Mouse (Mus musculus): ENCODE measurements around the gene Usp8. TPM values are rescaled to one million over a fixed set of nuclear protein-coding genes. Genes with fewer than 3 reads are reported as not detected.

The Usp8 gene
- total and polyA plus RNA-seq, 3 experiments, result 21.1 to 34.6 TPM; not detected in 1

Other genes with a start within 250 kb of the Usp8 start
- gene Atp8b4, start 206.7 kb upstream of the Usp8 start, total RNA-seq (2012; rRNA removed), result not detected in 2 replicates
- gene Atp8b4, start 206.7 kb upstream of the Usp8 start, polyA plus RNA-seq (2012; ENCODE audit: insufficient read depth in 1 of 2, insufficient read length in 2 of 2, low read depth in 1 of 2, low replicate concordance in 2 of 2, missing spikeins in 1 of 2), result not detected
- not detected in 2 replicates for gene Slc27a2, start 154.9 kb upstream of the Usp8 start, total RNA-seq (2012; rRNA removed)
- not detected for gene Slc27a2, start 154.9 kb upstream of the Usp8 start, polyA plus RNA-seq (2012; ENCODE audit: insufficient read depth in 1 of 2, insufficient read length in 2 of 2, low read depth in 1 of 2, low replicate concordance in 2 of 2, missing spikeins in 1 of 2)
- gene Hdc, start 88.0 kb upstream of the Usp8 start, total RNA-seq (2012; rRNA removed), result 2.2 and 2.8 TPM in 2 replicates
- 1 to 10 TPM in 1 of 2 experiments, not detected in 1; 5.5 TPM for gene Hdc, start 88.0 kb upstream of the Usp8 start, polyA plus RNA-seq (2012; ENCODE audit: insufficient read depth in 1 of 2, insufficient read length in 2 of 2, low read depth in 1 of 2, low replicate concordance in 2 of 2, missing spikeins in 1 of 2)
- gene Gabpb1, start 31.0 kb upstream of the Usp8 start, total RNA-seq (2012; rRNA removed), result 11.7 and 13.1 TPM in 2 replicates
- gene Gabpb1, start 31.0 kb upstream of the Usp8 start, polyA plus RNA-seq (2012; ENCODE audit: insufficient read depth in 1 of 2, insufficient read length in 2 of 2, low read depth in 1 of 2, low replicate concordance in 2 of 2, missing spikeins in 1 of 2), result 10 to 100 TPM in 1 of 2 experiments, not detected in 1; 17.8 TPM
- gene Usp50, start 76.1 kb downstream of the Usp8 start, total RNA-seq (2012; rRNA removed), result 0.56 and 1.0 TPM in 2 replicates
- gene Usp50, start 76.1 kb downstream of the Usp8 start, polyA plus RNA-seq (2012; ENCODE audit: insufficient read depth in 1 of 2, insufficient read length in 2 of 2, low read depth in 1 of 2, low replicate concordance in 2 of 2, missing spikeins in 1 of 2), result under 1 TPM in 1 of 2 experiments, not detected in 1; 0.28 TPM
- 22.3 and 27.4 TPM in 2 replicates for gene Trpm7, start 168.9 kb downstream of the Usp8 start, total RNA-seq (2012; rRNA removed)
- 10 to 100 TPM in 1 of 2 experiments, not detected in 1; 23.1 TPM for gene Trpm7, start 168.9 kb downstream of the Usp8 start, polyA plus RNA-seq (2012; ENCODE audit: insufficient read depth in 1 of 2, insufficient read length in 2 of 2, low read depth in 1 of 2, low replicate concordance in 2 of 2, missing spikeins in 1 of 2)
- 16.6 and 17.5 TPM in 2 replicates for gene Sppl2a, start 225.9 kb downstream of the Usp8 start, total RNA-seq (2012; rRNA removed)
- 10 to 100 TPM in 1 of 2 experiments, not detected in 1; 12.1 TPM for gene Sppl2a, start 225.9 kb downstream of the Usp8 start, polyA plus RNA-seq (2012; ENCODE audit: insufficient read depth in 1 of 2, insufficient read length in 2 of 2, low read depth in 1 of 2, low replicate concordance in 2 of 2, missing spikeins in 1 of 2)